Mouse (Mus musculus) midbrain, embryonic 13.5 days (tissue): ENCODE results near the gene Gimap4. TPM values are rescaled to one million over a fixed set of nuclear protein-coding genes. Genes with fewer than 3 reads are reported as not detected.

Experiments used
- polyA plus RNA-seq: library from polyadenylated mRNA; unstranded; fragments of >200 nt; fragmentation: Nextera tagmentation; extraction: Ambion mirVana; gene quantifications from 2 replicates; pipeline ENCODE4 v1.2.1, GENCODE M21; 2015

The Gimap4 gene
- polyA plus RNA-seq, 1 experiment from 2014 or later: 2.1 TPM

Other genes with a start within 250 kb of the Gimap4 start
- gene Zfp467, start 238.7 kb upstream of the Gimap4 start, polyA plus RNA-seq: 23.6 and 24.3 TPM in 2 replicates
- gene Sspo, start 236.3 kb upstream of the Gimap4 start, polyA plus RNA-seq: 0.18 and 0.22 TPM in 2 replicates
- 174 and 176 TPM in 2 replicates for gene Atp6v0e2, start 146.9 kb upstream of the Gimap4 start, polyA plus RNA-seq
- gene Lrrc61, start 129.8 kb upstream of the Gimap4 start, polyA plus RNA-seq: 20.8 and 21.2 TPM in 2 replicates
- 2.5 and 2.9 TPM in 2 replicates for gene Rarres2, start 111.8 kb upstream of the Gimap4 start, polyA plus RNA-seq
- not detected in 2 replicates for gene Gm45021, start 94.9 kb upstream of the Gimap4 start, polyA plus RNA-seq
- gene Repin1, start 90.7 kb upstream of the Gimap4 start, polyA plus RNA-seq: 44.6 and 47.2 TPM in 2 replicates
- gene Gm44965, start 90.6 kb upstream of the Gimap4 start, polyA plus RNA-seq: 1.0 TPM in 1 of 2 replicates, not detected in the other
- 14.6 and 17.8 TPM in 2 replicates for gene Zfp775, start 82.5 kb upstream of the Gimap4 start, polyA plus RNA-seq
- gene AI854703, start 57.8 kb upstream of the Gimap4 start, polyA plus RNA-seq: 6.5 and 7.6 TPM in 2 replicates
- gene Gimap8, start 37.3 kb upstream of the Gimap4 start, polyA plus RNA-seq: 0.46 and 0.53 TPM in 2 replicates
- gene Gimap9, start 8.4 kb upstream of the Gimap4 start, polyA plus RNA-seq: 1.0 and 2.2 TPM in 2 replicates
- 5.4 and 7.0 TPM in 2 replicates for gene Gimap6, start 23.7 kb downstream of the Gimap4 start, polyA plus RNA-seq
- gene Gm28053, start 34.1 kb downstream of the Gimap4 start, polyA plus RNA-seq: not detected in 2 replicates
- gene Gimap7, start 34.1 kb downstream of the Gimap4 start, polyA plus RNA-seq: not detected in 2 replicates
- 3.0 and 5.2 TPM in 2 replicates for gene Gimap1, start 54.5 kb downstream of the Gimap4 start, polyA plus RNA-seq
- gene Gimap5, start 61.6 kb downstream of the Gimap4 start, polyA plus RNA-seq: 0.94 and 0.98 TPM in 2 replicates
- gene Gimap3, start 86.3 kb downstream of the Gimap4 start, polyA plus RNA-seq: not detected in 2 replicates
- 16.4 and 19.4 TPM in 2 replicates for gene Tmem176a, start 156.4 kb downstream of the Gimap4 start, polyA plus RNA-seq
- 93.2 and 108 TPM in 2 replicates for gene Tmem176b, start 156.9 kb downstream of the Gimap4 start, polyA plus RNA-seq
- 0.09 TPM in 1 of 2 replicates, not detected in the other for gene Aoc1, start 188.3 kb downstream of the Gimap4 start, polyA plus RNA-seq
- gene 1600015I10Rik, start 245.3 kb downstream of the Gimap4 start, polyA plus RNA-seq: not detected in 2 replicates